Mouse (Mus musculus) liver, postnatal 0 days (tissue): ENCODE measurements around the gene Ticrr. TPM values are rescaled to one million over a fixed set of nuclear protein-coding genes. Genes with fewer than 3 reads are reported as not detected.

Source experiments
- ATAC-seq: fragments of 200-750 bp; cut with Nextera tagmentation; 2 replicates; pipeline ENCODE4 v1.8.0; 2017; ENCODE audit warnings: mild to moderate bottlenecking, moderate library complexity
- DNase-seq: peaks from one replicate; pipeline ENCODE4 v3.0.0-alpha.2; 2016
- H3K27ac ChIP-seq: fragments of 300-500 bp; sonication (generic); 2 replicates; pipeline ENCODE4 v1.5.1; 2014; ENCODE audit warnings: antibody characterized with exemption, moderate library complexity, mild to moderate bottlenecking, low read depth
- H3K27me3 ChIP-seq: fragments of 300-500 bp; sonication (generic); 2 replicates; pipeline ENCODE4 v1.6.1; 2014; ENCODE audit warnings: low read length, control low read depth, mixed read lengths; ENCODE audit not compliant: insufficient read depth
- H3K36me3 ChIP-seq: fragments of 300-500 bp; sonication (generic); replicated peaks from 2 replicates; pipeline ENCODE4 v1.6.1; 2014; ENCODE audit warnings: mild to moderate bottlenecking, control low read depth, low read length, moderate library complexity, mixed read lengths; ENCODE audit not compliant: insufficient read depth
- H3K4me1 ChIP-seq: fragments of 300-500 bp; sonication (generic); 2 replicates; pipeline ENCODE4 v1.6.1; 2014; ENCODE audit warnings: antibody characterized with exemption, mild to moderate bottlenecking, control low read depth; ENCODE audit not compliant: insufficient read depth
- H3K4me2 ChIP-seq: fragments of 300-500 bp; sonication (generic); 2 replicates; pipeline ENCODE4 v1.6.1; 2014; ENCODE audit warnings: low read depth, mild to moderate bottlenecking, low read length, moderate library complexity, mixed read lengths
- H3K4me3 ChIP-seq: fragments of 300-500 bp; sonication (generic); 2 replicates; pipeline ENCODE4 v1.5.1; 2014; ENCODE audit warnings: low read depth, low read length
- H3K9ac ChIP-seq: fragments of 300-500 bp; sonication (generic); replicated peaks from 2 replicates; pipeline ENCODE4 v1.6.1; 2014; ENCODE audit warnings: mild to moderate bottlenecking, moderate library complexity
- H3K9me3 ChIP-seq: fragments of 300-500 bp; sonication (generic); 2 replicates; pipeline ENCODE4 v1.6.1; 2016; ENCODE audit warnings: mild to moderate bottlenecking, control low read depth, low read length, mixed read lengths
- CTCF ChIP-seq: sonication (generic); IDR thresholded peaks from 2 replicates; pipeline ENCODE4 v1.5.1; 2016; ENCODE audit warnings: antibody characterized with exemption, low read depth
- EP300 ChIP-seq: IDR thresholded peaks from 2 replicates; pipeline ENCODE4 v1.6.1; 2016; ENCODE audit warnings: antibody characterized with exemption, low read depth, mild to moderate bottlenecking
- WGBS: fragments of 180-500 bp; shearing (Covaris S2); extraction: QIAGEN DNeasy Blood & Tissue Kit; methylation state at CpG from one replicate; pipeline ENCODE4 v1.1.7; 2014; ENCODE audit not compliant: insufficient replicate concordance; 5-methylcytosine and 5-hydroxymethylcytosine counted together
- polyA plus RNA-seq: library from polyadenylated mRNA; unstranded; fragments of >200 nt; fragmentation: Nextera tagmentation; extraction: Ambion mirVana; gene quantifications from 2 replicates; pipeline ENCODE4 v1.2.1, GENCODE M21; 2015

Gene Ticrr
- 2.2 and 2.5 TPM in 2 replicates for polyA plus RNA-seq

GRCm38 (mm10) chr7:79659578-79660290 lies at the start of gene Ticrr:
Gene Ticrr (plus strand): TSS chr7:79660196.
- TF ChIP-seq CTCF = no peak
- peak; percentile 48; the same call in 1 of the 2 replicates for TF ChIP-seq EP300
- H3K27me3 ChIP-seq = no peaks in the 10 kb centered on the region
- no peaks in the 10 kb centered on the region for H3K36me3 ChIP-seq
- DNase-seq (peak; percentile 99), ATAC-seq (peak; percentile 100)
- peak within 1 kb of the TSS; percentile 99 for H3K4me2 ChIP-seq
- H3K4me1 ChIP-seq = peaks cover 22% of the 10 kb centered on the region; the same call in 1 of the 2 replicates
- under 1% methylated on average over 39 of the region's 39 CpGs for WGBS
- peak within 1 kb of the TSS; percentile 93 for H3K9ac ChIP-seq
- peak within 1 kb of the TSS; percentile 51; the same call in 1 of the 2 replicates for H3K27ac ChIP-seq
- peak within 1 kb of the TSS; percentile 100 for H3K4me3 ChIP-seq
- H3K9me3 ChIP-seq = no peaks in the 10 kb centered on the region

GRCm38 (mm10) chr7:79611901-79612300 lies 48.1 kb upstream of the Ticrr start:
- Histone ChIP-seq H3K27me3 (peaks cover 30% of the 10 kb centered on the region), H3K9ac (no peak overlapping the region), H3K27ac (no peak overlapping the region), H3K36me3 (no peaks in the 10 kb centered on the region), H3K9me3 (no peaks in the 10 kb centered on the region), H3K4me1 (0 out of 2 replicates have a peak, but pooled peaks cover 6% of the 10 kb centered on the region), H3K4me3 (no peak overlapping the region), H3K4me2 (no peak overlapping the region)
- DNase-seq (no peak), ATAC-seq (no peak)
- TF ChIP-seq EP300 = no peak
- no peak for TF ChIP-seq CTCF
- WGBS = 79% methylated on average over 9 of the region's 9 CpGs

- WGBS = 10% methylated on average over 6 of the region's 6 CpGs
Observed at GRCm38 (mm10) chr7:79612783-79613182, 47.2 kb upstream of the Ticrr start.

GRCm38 (mm10) chr7:79613314-79613713 lies 46.7 kb upstream of the Ticrr start:
- Histone ChIP-seq H3K36me3 (no peaks in the 10 kb centered on the region), H3K27me3 (peaks cover 31% of the 10 kb centered on the region), H3K4me2 (no peak overlapping the region), H3K4me1 (no peaks in the 10 kb centered on the region), H3K9ac (no peak overlapping the region), H3K27ac (no peak overlapping the region), H3K4me3 (no peak overlapping the region), H3K9me3 (no peaks in the 10 kb centered on the region)
- no peak for ATAC-seq
- WGBS = 56% methylated on average over 11 of the region's 11 CpGs
- TF ChIP-seq CTCF = 0 out of 2 replicates have a peak, but pooled peaks have one; percentile 7
- TF ChIP-seq EP300 = no peak
- DNase-seq = no peak

More at GRCm38 (mm10) chr7:79612783-79613182, 47.2 kb upstream of the Ticrr start:
- Histone ChIP-seq H3K27ac (no peak overlapping the region), H3K4me3 (no peak overlapping the region), H3K36me3 (no peaks in the 10 kb centered on the region), H3K27me3 (peaks cover 30% of the 10 kb centered on the region), H3K4me1 (0 out of 2 replicates have a peak, but pooled peaks cover under 1% of the 10 kb centered on the region), H3K9me3 (no peaks in the 10 kb centered on the region), H3K4me2 (no peak overlapping the region), H3K9ac (no peak overlapping the region)
- ATAC-seq = peak; percentile 50
- peak; percentile 69 for DNase-seq
- TF ChIP-seq CTCF (peak; percentile 80), EP300 (no peak)

- no peak for ATAC-seq
- no peak overlapping the region for H3K4me2 ChIP-seq
- H3K9ac ChIP-seq = no peak overlapping the region
- no peak overlapping the region for H3K27ac ChIP-seq
- no peak for DNase-seq
- H3K4me3 ChIP-seq = no peak overlapping the region
- H3K27me3 ChIP-seq = peaks cover 31% of the 10 kb centered on the region
- 63% methylated on average over 4 of the region's 4 CpGs for WGBS
- H3K36me3 ChIP-seq = no peaks in the 10 kb centered on the region
- TF ChIP-seq EP300 (no peak), CTCF (no peak)
- no peaks in the 10 kb centered on the region for H3K4me1 ChIP-seq
- H3K9me3 ChIP-seq = no peaks in the 10 kb centered on the region
Observed at GRCm38 (mm10) chr7:79615008-79615407, 45.0 kb upstream of the Ticrr start.

- Histone ChIP-seq H3K9ac (no peak overlapping the region), H3K27ac (no peak overlapping the region), H3K9me3 (no peaks in the 10 kb centered on the region), H3K4me2 (no peak overlapping the region), H3K27me3 (peaks cover 31% of the 10 kb centered on the region), H3K4me1 (no peaks in the 10 kb centered on the region), H3K4me3 (no peak overlapping the region), H3K36me3 (no peaks in the 10 kb centered on the region)
- DNase-seq = no peak
- TF ChIP-seq EP300 (no peak), CTCF (no peak)
- no peak for ATAC-seq
- WGBS = 46% methylated on average over 1 of the region's 1 CpGs
Observed at GRCm38 (mm10) chr7:79615941-79616340, 44.1 kb upstream of the Ticrr start.
